Mouse (Mus musculus): ENCODE measurements at regions not wholly inside any gene's neighbourhood (a gene's known extent, or its start where the extent isn't known, plus 50 kb on each side); places are given as distances from the start of the nearest gene placed in this dataset.

DNA sequence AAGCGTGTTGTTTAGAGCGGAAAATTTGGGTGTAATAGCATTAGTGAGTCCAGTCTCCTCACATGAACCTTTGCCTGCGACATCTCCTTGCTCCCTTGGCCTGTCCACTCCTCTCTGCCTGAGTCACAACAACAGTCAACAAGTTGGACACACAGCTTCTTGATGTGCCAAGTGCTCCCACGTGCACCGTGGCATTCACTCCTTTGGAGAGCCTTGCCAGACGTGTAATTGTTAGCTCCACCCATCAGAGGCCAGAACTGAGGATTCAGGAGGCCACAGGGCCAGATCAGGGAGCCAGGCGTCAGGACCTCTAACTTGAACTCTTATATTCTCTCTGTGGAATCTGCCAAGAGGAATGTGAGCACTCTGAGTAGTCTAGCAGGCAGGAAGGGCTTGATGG lies 58.7 kb upstream of the Cdon start:
- Histone ChIP-seq H3K9me3 (no peaks in the 10 kb centered on the region), H3K4me3 (no peak overlapping the region), H3K27me3 (replicated peaks) (no peaks in the 10 kb centered on the region), H3K4me2 (replicated peaks) (no peak overlapping the region), H3K36me3 (no peaks in the 10 kb centered on the region), H3K9ac (no peak overlapping the region), H3K4me1 (peaks cover 25% of the 10 kb centered on the region), H3K27ac (no peak overlapping the region)
- ATAC-seq (ENCODE audit: low FRiP score, low read depth), result no peak
- WGBS, result 55% methylated on average over 7 of the region's 7 CpGs

DNA sequence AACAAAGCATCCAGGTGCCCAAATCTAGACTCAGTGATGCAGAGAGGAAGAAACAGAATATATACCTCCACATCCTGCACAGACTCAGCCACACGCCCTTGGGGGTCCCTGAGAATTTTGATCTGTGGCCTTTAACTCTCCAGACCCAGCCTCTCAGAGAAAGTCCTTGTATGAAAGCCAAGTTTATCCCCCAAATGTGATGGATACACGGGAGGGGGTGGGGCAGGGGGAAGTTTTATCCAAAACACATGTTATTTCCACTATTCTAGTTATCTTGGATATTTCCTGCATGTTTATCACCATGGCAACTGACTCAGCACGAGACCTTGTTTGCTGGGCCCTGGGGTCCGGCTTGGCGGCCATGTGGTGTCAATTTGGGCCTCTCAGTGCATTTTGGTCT lies 57.8 kb upstream of the Cdon start:
- no peak for ATAC-seq (ENCODE audit: low FRiP score, low read depth)
- H3K27me3 ChIP-seq (replicated peaks), result no peaks in the 10 kb centered on the region
- H3K9me3 ChIP-seq, result no peaks in the 10 kb centered on the region
- WGBS, result 68% methylated on average over 5 of the region's 5 CpGs
- H3K4me2 ChIP-seq (replicated peaks), result no peak overlapping the region
- H3K4me3 ChIP-seq, result no peak overlapping the region
- no peaks in the 10 kb centered on the region for H3K36me3 ChIP-seq
- peaks cover 25% of the 10 kb centered on the region for H3K4me1 ChIP-seq
- H3K9ac ChIP-seq, result no peak overlapping the region
- H3K27ac ChIP-seq, result no peak overlapping the region

DNA sequence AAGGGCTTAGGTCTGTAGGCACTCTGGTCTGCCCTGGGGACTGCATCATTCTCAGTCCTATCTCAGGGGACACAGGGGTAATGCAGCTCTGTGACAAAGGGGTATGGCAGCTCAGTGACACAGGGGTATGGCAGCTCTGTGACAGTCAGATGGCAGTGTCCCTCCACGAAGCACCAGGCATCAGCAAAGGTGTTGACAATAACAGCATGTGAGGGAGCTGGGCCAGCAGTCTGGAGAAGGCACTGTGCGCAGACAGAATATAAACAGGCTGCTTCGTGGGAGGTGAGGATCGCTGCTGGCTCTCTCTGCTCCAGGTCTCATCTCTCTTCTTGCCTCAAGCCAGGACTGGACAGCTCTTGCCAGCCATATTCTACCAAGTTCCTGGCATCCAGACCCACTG lies 57.0 kb upstream of the Cdon start:
- H3K27ac ChIP-seq, result no peak overlapping the region
- H3K9ac ChIP-seq, result no peak overlapping the region
- peaks cover 27% of the 10 kb centered on the region for H3K4me1 ChIP-seq
- H3K27me3 ChIP-seq (replicated peaks), result no peaks in the 10 kb centered on the region
- H3K4me3 ChIP-seq, result no peak overlapping the region
- no peaks in the 10 kb centered on the region for H3K9me3 ChIP-seq
- no peak for ATAC-seq (ENCODE audit: low FRiP score, low read depth)
- no peaks in the 10 kb centered on the region for H3K36me3 ChIP-seq
- 81% methylated on average over 4 of the region's 4 CpGs for WGBS
- H3K4me2 ChIP-seq (replicated peaks), result no peak overlapping the region

DNA sequence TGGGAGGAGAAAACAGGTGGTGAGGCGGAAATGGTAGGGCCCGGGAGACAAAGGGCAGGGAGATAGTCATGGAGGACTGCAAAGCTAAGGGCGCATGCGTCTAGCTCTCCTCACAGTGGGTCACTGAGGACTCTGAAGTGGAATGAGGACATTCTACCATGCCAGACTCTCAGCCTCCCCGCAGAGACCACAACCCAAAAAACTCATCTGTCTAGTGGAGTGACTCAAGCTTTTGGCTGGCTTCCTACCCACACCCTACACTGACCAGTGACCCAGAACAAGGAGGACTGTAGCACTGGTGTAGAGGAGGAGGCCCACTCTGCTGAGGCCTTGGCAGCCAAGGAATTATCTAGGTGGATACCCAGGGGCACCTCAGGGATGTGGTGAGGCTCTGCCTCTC lies 55.0 kb upstream of the Cdon start:
- no peak overlapping the region for H3K9ac ChIP-seq
- H3K9me3 ChIP-seq, result no peaks in the 10 kb centered on the region
- H3K27ac ChIP-seq, result no peak overlapping the region
- H3K4me3 ChIP-seq, result no peak overlapping the region
- H3K4me2 ChIP-seq (replicated peaks), result no peak overlapping the region
- WGBS, result 82% methylated on average over 5 of the region's 5 CpGs
- H3K36me3 ChIP-seq, result no peaks in the 10 kb centered on the region
- ATAC-seq (ENCODE audit: low FRiP score, low read depth), result no peak
- H3K4me1 ChIP-seq, result peaks cover 17% of the 10 kb centered on the region
- no peaks in the 10 kb centered on the region for H3K27me3 ChIP-seq (replicated peaks)

DNA sequence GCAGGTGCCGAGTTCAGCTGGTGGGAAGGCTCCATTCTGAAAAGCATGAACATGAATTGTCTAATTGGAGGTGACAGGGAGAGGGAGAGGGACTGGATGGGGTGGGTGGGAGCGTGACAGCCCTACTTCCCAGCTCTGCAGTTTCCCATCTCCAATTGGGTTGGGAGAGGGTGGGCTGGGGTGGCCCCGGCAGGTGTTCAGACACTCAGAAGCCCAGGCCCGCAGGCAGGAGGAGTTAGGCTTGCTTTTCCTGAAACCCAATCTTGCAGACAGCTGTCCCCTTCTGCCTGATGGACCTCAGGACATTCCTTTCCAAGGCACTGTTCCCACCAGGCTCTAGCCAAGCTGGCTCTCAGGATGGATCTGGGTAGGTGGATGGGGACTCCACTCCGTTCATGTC lies 51.9 kb upstream of the Cdon start:
- H3K9ac ChIP-seq, result no peak overlapping the region
- no peak overlapping the region for H3K4me2 ChIP-seq (replicated peaks)
- H3K27me3 ChIP-seq (replicated peaks), result no peaks in the 10 kb centered on the region
- WGBS, result 75% methylated on average over 5 of the region's 5 CpGs
- no peak overlapping the region for H3K27ac ChIP-seq
- H3K4me1 ChIP-seq, result peaks cover 13% of the 10 kb centered on the region
- no peaks in the 10 kb centered on the region for H3K9me3 ChIP-seq
- no peaks in the 10 kb centered on the region for H3K36me3 ChIP-seq
- H3K4me3 ChIP-seq, result no peak overlapping the region
- ATAC-seq (ENCODE audit: low FRiP score, low read depth), result no peak

DNA sequence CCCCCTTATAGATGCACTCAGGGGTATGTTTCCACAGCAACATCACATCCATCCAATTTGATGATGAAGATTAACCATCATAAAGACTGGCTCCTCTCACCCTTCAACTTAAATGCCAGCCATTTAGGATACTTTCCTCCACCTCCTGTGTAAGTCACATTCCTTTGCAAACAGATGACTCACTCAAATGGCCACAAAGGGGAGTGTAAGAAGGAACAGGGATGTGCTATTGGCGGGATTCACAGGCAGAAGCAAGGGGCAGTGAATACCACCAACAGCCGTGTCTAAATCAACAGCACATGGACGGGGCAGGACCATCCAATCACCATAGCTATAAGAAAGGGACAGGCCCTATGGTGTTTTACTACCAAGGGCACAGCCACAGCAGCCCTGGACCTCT lies 50.9 kb upstream of the Cdon start:
- peaks cover 13% of the 10 kb centered on the region for H3K4me1 ChIP-seq
- H3K4me2 ChIP-seq (replicated peaks), result no peak overlapping the region
- WGBS, result 47% methylated on average over 3 of the region's 3 CpGs
- no peak overlapping the region for H3K4me3 ChIP-seq
- no peaks in the 10 kb centered on the region for H3K9me3 ChIP-seq
- H3K27ac ChIP-seq, result no peak overlapping the region
- no peaks in the 10 kb centered on the region for H3K36me3 ChIP-seq
- ATAC-seq (ENCODE audit: low FRiP score, low read depth), result no peak
- H3K27me3 ChIP-seq (replicated peaks), result no peaks in the 10 kb centered on the region
- H3K9ac ChIP-seq, result no peak overlapping the region

DNA sequence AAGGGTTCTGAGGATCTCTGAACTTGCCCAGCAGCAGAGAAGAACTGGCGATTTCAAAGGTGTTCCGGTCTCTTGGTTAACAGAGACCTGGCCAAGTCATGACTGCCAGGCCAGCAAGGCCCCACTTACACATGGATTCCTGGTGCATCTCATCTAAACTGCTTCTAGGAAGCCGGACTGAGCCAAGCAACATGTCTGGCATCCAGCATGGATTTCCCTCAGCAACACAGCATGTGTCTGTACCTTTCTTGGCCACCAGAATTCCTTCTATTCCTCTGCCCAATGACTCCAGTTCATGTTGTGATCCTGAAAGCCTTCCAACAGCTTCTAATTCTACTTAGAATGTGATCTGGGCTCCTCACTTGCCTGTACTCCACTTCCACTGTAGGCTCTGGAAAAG lies 50.0 kb upstream of the Cdon start:
- Histone ChIP-seq H3K36me3 (no peaks in the 10 kb centered on the region), H3K4me3 (no peak overlapping the region), H3K27ac (no peak overlapping the region), H3K27me3 (replicated peaks) (no peaks in the 10 kb centered on the region), H3K4me1 (peaks cover 13% of the 10 kb centered on the region), H3K9ac (no peak overlapping the region), H3K4me2 (replicated peaks) (no peak overlapping the region), H3K9me3 (no peaks in the 10 kb centered on the region)
- no peak for ATAC-seq (ENCODE audit: low FRiP score, low read depth)
- 90% methylated on average over 3 of the region's 3 CpGs for WGBS

Data from neural tube, embryonic 12.5 days (tissue).